Mouse (Mus musculus): ENCODE results near the gene Atxn7l3. TPM values are rescaled to one million over a fixed set of nuclear protein-coding genes. Genes with fewer than 3 reads are reported as not detected.

Atxn7l3 gene
- total RNA-seq, 2 experiments from 2014 or later = 15.9 to 17.5 TPM

DNA sequence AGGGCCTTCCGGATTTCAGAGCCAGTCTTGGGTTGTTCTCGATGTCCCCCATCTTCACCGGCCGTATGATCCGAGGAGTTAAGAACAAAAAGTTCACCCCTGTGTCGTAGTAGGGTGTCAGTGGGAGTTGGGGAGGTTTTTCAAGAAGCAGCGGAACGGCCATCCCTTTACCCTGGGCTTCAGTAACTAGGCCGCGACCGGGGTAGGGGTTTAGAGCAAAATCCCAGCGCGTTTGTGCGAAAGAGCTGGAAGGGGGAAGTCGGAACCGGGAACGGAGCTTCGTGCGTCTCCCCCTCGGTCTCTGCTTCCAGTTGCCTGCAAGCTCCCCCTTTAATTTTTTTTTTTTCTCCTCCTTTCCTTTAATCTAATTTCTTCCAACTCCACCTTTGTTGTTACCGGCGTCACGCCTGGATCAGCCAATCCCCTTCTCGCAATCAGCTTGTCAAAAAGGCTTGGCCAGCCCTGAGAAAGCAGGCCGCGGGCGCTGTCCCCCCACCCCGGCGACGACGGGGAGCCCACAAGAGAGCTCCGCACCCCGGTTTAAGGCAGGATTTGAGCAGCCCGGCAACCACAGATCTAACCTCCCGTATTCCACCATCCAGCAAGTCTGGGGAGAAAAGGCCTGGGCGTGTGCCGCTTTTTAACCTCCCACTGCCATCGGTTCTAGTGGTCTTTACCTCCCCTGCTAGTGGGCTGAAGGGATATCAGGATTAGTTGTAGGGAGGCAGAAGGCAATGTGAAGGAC, 23.7 kb upstream of the Atxn7l3 start:
- peak; percentile 84 for DNase-seq
- intact Hi-C loops (cut with DNase I; ENCODE audit: low total_unique reads) = no loop called here

GRCm38 (mm10) chr11:102319410-102319792, 23.0 kb upstream of the Atxn7l3 start, which contains the start of gene Ubtf:
Ubtf (minus strand) TSS chr11:102319742.
- intact Hi-C loops (cut with DNase I; ENCODE audit: low total_unique reads) = no loop called here

GRCm38 (mm10) chr11:102318576-102319409, 22.4 kb upstream of the Atxn7l3 start:
- DNase-seq = peak; percentile 65
- intact Hi-C loops (cut with DNase I; ENCODE audit: low total_unique reads) = no loop called here

More at GRCm38 (mm10) chr11:102319410-102319792, 23.0 kb upstream of the Atxn7l3 start, which contains the start of gene Ubtf:
- peak; percentile 91 for DNase-seq

DNA sequence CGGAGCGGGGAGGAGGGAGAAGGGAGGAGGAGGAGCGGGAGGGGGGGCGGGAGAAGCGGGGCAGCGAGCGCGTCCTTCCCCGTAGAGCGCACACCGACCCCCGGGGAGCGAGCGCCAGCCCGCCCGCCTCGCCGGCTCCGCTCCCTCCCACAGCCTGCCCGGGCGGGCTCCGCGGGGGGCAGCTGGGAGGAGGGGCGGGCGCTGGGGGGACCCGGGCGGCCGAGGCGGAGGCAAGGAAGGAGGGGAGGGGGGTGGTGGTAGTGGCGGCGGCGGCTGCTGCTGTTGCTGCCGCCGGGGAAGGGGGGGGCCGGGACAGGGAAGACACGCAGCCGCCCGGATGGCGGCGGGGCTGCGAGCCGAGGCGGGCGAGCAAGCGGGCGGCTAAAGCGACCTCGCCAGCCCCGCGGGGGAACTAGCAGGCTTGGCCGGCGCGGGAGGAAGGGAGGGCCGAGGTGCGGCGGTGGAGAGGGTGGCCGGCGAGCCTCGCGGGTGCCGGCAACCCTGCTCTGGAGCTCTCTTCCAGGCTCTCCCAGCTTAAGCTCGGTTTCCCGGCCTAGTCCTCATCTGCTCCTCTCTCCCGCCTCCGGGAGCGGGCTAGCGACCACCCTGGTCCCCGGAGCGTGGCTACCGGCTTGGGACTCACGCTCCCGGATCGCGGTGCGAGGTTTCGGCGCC, 21.6 kb upstream of the Atxn7l3 start:
- intact Hi-C loops (cut with DNase I; ENCODE audit: low total_unique reads) = no loop called here
- DNase-seq = peak; percentile 84

DNA sequence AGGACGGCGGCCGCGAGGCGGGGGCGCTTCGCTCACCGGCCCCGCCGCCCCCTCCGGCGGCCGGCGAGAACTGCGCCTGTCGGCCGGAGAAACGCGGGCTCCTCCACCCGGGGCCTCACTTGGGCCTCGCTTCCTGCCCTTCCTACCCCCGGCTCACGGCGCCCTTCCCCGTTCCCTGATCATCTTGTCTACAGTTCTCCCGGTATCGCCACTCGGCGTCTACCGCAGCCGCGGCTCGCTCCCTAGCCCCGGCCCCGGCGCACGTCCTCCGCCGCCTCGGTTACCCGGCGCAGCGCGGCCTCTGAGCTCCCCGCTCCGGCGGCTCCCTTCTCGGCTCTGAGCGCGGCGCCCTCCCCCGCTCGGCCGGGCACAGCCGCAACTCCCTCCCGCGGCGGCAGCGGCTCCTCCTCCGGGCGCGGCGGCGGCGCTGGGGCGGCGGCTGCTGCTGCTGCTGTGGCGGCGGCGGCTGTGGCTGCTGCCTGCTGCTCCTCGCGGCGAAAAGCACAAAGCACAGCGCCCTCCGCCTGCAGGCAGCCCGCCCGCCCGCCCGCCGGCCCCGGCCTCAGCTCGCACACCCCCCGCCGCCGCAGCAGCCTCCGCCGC, 21.0 kb upstream of the Atxn7l3 start:
- intact Hi-C loops (cut with DNase I; ENCODE audit: low total_unique reads) = no loop called here
- peak; percentile 76 for DNase-seq

DNA sequence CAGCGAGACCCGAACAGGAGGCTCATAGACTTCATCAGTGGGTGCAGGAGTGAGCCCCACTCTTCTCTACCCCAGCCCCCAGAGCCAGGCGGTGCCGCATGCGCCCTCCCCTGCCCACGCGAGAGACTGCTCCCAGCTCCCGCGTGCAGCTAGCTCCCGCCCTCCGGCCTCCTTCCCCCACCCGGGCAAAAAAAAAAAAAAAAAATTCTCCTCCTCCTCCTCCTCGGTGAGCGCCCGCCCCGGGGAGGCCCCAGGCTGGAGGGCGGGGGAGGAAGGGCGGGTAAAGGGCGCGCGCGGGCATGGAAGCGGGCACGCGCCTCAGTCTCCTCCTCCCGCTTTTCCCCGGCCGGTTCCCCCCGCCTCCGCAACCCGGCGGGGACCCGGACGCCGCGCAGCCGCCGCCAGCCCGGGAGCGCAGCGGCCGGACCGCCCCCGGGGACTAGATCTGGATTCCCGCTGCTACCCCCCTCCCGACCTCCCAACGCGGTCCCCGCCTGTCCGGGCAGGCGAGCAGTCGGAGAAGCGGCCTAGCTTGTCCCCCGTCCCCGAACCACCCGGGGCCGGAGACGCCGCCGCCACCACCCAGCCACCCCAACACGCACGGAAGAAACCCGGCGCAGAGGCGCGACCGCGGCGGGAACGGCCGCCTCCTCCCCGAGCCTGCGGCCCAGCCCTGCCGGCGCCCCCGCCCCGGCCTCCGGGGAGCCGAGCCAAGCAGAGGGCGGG, 20.3 kb upstream of the Atxn7l3 start:
- intact Hi-C loops (cut with DNase I; ENCODE audit: low total_unique reads) = no loop called here
- peak; percentile 91 for DNase-seq

DNA sequence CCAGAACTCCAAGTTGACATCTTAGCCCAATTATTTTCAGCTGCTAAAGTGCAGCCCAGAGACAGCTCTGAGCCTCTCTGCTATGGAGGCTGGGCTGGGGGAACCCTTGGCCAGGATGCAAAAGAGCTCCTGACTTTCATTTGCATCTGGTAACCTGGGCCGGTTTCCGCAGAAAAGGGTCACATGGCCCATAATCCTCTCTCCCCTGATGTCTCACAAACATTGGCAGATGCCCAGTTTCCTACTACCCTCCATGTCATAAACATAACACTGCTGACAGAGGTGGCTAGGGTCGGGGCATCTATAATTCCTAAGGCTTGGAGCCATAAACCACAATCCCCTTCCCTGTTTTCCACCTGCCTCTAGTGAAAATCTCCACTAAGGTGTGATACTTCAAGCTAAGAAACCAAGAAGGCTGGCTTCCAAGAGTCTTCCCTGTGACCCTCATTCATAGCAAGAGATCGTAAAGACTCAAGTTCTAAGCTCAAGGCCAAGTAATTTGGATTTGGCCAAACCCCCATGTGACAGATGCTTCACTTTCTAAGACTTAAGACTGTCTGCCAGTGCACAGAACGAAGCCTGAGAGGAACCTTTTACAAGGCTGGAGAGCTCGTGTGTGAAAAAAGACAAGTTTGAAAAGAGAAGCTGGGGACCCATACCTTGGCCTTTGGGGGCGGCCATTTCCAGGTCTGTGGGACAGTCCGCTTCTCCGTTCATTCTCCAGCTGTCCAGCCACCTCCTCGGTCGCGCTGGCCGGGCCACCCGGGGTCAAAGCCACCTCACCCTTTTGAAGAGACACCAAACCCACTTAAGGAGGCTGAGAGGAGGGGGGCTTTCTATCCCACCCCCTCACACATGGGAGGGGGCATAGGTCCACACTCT, 19.5 kb upstream of the Atxn7l3 start:
- peak; percentile 39 for DNase-seq
- intact Hi-C loops (cut with DNase I; ENCODE audit: low total_unique reads) = no loop called here

GRCm38 (mm10) chr11:102314321-102314720, 17.9 kb upstream of the Atxn7l3 start:
- DNase-seq = no peak
- intact Hi-C loops (cut with DNase I; ENCODE audit: low total_unique reads) = loop anchor here (5.0 kb wide), 1 partner anchor 98 kb away; no protein-coding TSS in a partner anchor

- intact Hi-C loops (cut with DNase I; ENCODE audit: low total_unique reads) = loop anchor here (5.0 kb wide), 1 partner anchor 100 kb away; no protein-coding TSS in a partner anchor
Observed at GRCm38 (mm10) chr11:102312586-102312985, 16.2 kb upstream of the Atxn7l3 start.

GRCm38 (mm10) chr11:102311966-102312365, 15.5 kb upstream of the Atxn7l3 start:
- intact Hi-C loops (cut with DNase I; ENCODE audit: low total_unique reads) = loop anchor here (5.0 kb wide), 1 partner anchor 100 kb away; no protein-coding TSS in a partner anchor
- no peak for DNase-seq

More at GRCm38 (mm10) chr11:102312586-102312985, 16.2 kb upstream of the Atxn7l3 start:
- no peak for DNase-seq

- intact Hi-C loops (cut with DNase I; ENCODE audit: low total_unique reads) = loop anchor here (5.0 kb wide), 1 partner anchor 101 kb away; no protein-coding TSS in a partner anchor
- peak; percentile 32 for DNase-seq
Observed at GRCm38 (mm10) chr11:102310768-102311695, 14.6 kb upstream of the Atxn7l3 start.

GRCm38 (mm10) chr11:102309821-102310617, 13.6 kb upstream of the Atxn7l3 start:
- intact Hi-C loops (cut with DNase I; ENCODE audit: low total_unique reads) = loop anchor here (5.0 kb wide), 2 partner anchors 102 to 127 kb away; no protein-coding TSS in a partner anchor
- DNase-seq = no peak

- intact Hi-C loops (cut with DNase I; ENCODE audit: low total_unique reads) = loop anchor here (5.0 kb wide), 1 partner anchor 128 kb away; no protein-coding TSS in a partner anchor
- DNase-seq = peak; percentile 97
Observed at GRCm38 (mm10) chr11:102308979-102309378, 12.5 kb upstream of the Atxn7l3 start.

DNA sequence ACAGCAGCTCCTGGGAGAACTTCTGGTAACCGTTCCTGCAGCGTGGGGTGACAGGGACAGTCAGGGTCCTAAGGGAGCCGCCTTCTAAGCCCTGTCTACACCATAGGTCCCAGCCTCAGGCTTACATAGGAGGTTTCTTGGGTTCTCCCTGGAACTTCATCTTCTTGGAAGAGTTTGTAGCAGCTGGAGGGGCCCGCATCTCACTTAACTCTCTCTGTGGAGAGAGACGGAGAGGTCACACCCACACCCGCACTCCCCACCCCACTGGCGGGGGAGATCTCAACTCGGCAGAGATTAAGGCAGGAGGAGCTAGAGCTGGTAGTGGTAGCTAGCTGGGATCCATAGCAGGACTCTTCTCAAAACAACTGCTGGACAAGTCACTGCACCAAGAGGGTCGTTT, 11.7 kb upstream of the Atxn7l3 start:
- intact Hi-C loops (cut with DNase I; ENCODE audit: low total_unique reads) = loop anchor here (5.0 kb wide), 1 partner anchor 129 kb away; no protein-coding TSS in a partner anchor
- no peak for DNase-seq

- intact Hi-C loops (cut with DNase I; ENCODE audit: low total_unique reads) = loop anchor here (5.0 kb wide), 1 partner anchor 132 kb away; no protein-coding TSS in a partner anchor
- no peak for DNase-seq
Observed at GRCm38 (mm10) chr11:102305359-102305758, 8.9 kb upstream of the Atxn7l3 start.

DNA sequence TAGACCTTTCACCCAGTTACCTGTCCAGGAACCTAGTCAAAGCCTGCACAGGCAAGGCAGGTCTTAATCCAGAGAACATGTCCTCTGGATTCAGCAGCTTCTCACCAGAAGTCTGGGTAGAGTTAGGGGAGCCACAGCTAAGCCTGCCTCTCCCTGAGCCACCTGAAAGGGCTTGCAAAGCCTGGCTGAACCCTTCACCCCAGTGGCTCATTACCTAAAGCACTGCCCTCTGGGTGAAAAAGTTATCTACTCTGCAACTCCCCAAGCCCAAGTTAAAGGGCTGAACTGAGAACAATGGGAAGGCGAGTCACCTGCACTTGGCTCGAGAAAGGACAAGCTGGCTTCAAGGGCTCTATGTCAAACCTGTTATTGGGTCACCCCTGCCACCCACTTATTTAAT, 7.7 kb upstream of the Atxn7l3 start:
- DNase-seq = no peak
- intact Hi-C loops (cut with DNase I; ENCODE audit: low total_unique reads) = no loop called here
